Mouse (Mus musculus) stomach, embryonic 16.5 days (tissue): ENCODE measurements at regions not wholly inside any gene's neighbourhood (a gene's known extent, or its start where the extent isn't known, plus 50 kb on each side); places are given as distances from the start of the nearest gene placed in this dataset.
"Not testable (repeated sequence)": the region's sequence is repeated elsewhere in the genome, so short reads cannot be mapped to it uniquely, and the experiment has no call there.

ENCODE experiments used
- ATAC-seq: fragments of 200-750 bp; cut with Nextera tagmentation; 2 replicates; pipeline ENCODE4 v1.8.0; 2017; ENCODE audit warnings: moderate number of reproducible peaks, moderate TSS enrichment; ENCODE audit not compliant: insufficient read depth, low FRiP score
- H3K27ac ChIP-seq: fragments of 300-500 bp; sonication (generic); 2 replicates; pipeline ENCODE4 v1.5.1; 2014; ENCODE audit warnings: low read length
- H3K27me3 ChIP-seq: fragments of 300-500 bp; sonication (generic); 2 replicates; pipeline ENCODE4 v1.6.1; 2014; ENCODE audit warnings: low read length, control low read depth, mixed read lengths; ENCODE audit not compliant: control insufficient read depth, insufficient read depth
- H3K36me3 ChIP-seq: fragments of 300-500 bp; sonication (generic); 2 replicates; pipeline ENCODE4 v1.6.1; 2014; ENCODE audit warnings: low read length; ENCODE audit not compliant: control insufficient read depth, insufficient read depth
- H3K4me1 ChIP-seq: fragments of 300-500 bp; sonication (generic); 2 replicates; pipeline ENCODE4 v1.6.1; 2014; ENCODE audit warnings: low read length, control low read depth, mixed read lengths; ENCODE audit not compliant: control insufficient read depth, insufficient read depth
- H3K4me2 ChIP-seq: fragments of 300-500 bp; sonication (generic); 2 replicates; pipeline ENCODE4 v1.6.1; 2014; ENCODE audit warnings: low read depth, low read length, mixed read lengths
- H3K4me3 ChIP-seq: fragments of 300-500 bp; sonication (generic); replicated peaks from 2 replicates; pipeline ENCODE4 v1.5.1; 2014; ENCODE audit warnings: mild to moderate bottlenecking, low read length
- H3K9ac ChIP-seq: fragments of 300-500 bp; sonication (generic); 2 replicates; pipeline ENCODE4 v1.6.1; 2014; ENCODE audit warnings: low read length
- H3K9me3 ChIP-seq: fragments of 300-500 bp; sonication (generic); replicated peaks from 2 replicates; pipeline ENCODE4 v1.6.1; 2016; ENCODE audit warnings: low read length, control low read depth; ENCODE audit not compliant: control insufficient read depth
- WGBS: fragments of 180-500 bp; shearing (Covaris S2); extraction: QIAGEN DNeasy Blood & Tissue Kit; methylation state at CpG from one replicate; pipeline ENCODE4 v1.1.7; 2014; 5-methylcytosine and 5-hydroxymethylcytosine counted together

GRCm38 (mm10) chr13:103592371-103592770, 182.0 kb downstream of the Srek1 start:
- WGBS, result 87% methylated on average over 16 of the region's 16 CpGs
- H3K4me3 ChIP-seq, result no peak overlapping the region
- H3K9me3 ChIP-seq, result no peaks in the 10 kb centered on the region
- no peaks in the 10 kb centered on the region for H3K4me1 ChIP-seq
- no peaks in the 10 kb centered on the region for H3K36me3 ChIP-seq
- no peaks in the 10 kb centered on the region for H3K27me3 ChIP-seq
- no peak for ATAC-seq
- H3K4me2 ChIP-seq, result no peak overlapping the region
- no peak overlapping the region for H3K9ac ChIP-seq
- no peak overlapping the region for H3K27ac ChIP-seq

- Histone ChIP-seq H3K9ac (no peak overlapping the region), H3K9me3 (no peaks in the 10 kb centered on the region), H3K27ac (no peak overlapping the region), H3K36me3 (no peaks in the 10 kb centered on the region), H3K4me1 (no peaks in the 10 kb centered on the region), H3K27me3 (no peaks in the 10 kb centered on the region), H3K4me3 (no peak overlapping the region), H3K4me2 (no peak overlapping the region)
- 85% methylated on average over 6 of the region's 6 CpGs for WGBS
- no peak for ATAC-seq
Measured at GRCm38 (mm10) chr13:103591874-103592273, 182.5 kb downstream of the Srek1 start.

- not testable (repeated sequence) for H3K4me2 ChIP-seq, H3K27ac ChIP-seq, H3K4me1 ChIP-seq, H3K9me3 ChIP-seq, H3K9ac ChIP-seq, H3K4me3 ChIP-seq, H3K36me3 ChIP-seq, ATAC-seq, H3K27me3 ChIP-seq
- 62% methylated on average over 7 of the region's 7 CpGs for WGBS
Measured at GRCm38 (mm10) chr13:103591381-103591780, 183.0 kb downstream of the Srek1 start.

DNA sequence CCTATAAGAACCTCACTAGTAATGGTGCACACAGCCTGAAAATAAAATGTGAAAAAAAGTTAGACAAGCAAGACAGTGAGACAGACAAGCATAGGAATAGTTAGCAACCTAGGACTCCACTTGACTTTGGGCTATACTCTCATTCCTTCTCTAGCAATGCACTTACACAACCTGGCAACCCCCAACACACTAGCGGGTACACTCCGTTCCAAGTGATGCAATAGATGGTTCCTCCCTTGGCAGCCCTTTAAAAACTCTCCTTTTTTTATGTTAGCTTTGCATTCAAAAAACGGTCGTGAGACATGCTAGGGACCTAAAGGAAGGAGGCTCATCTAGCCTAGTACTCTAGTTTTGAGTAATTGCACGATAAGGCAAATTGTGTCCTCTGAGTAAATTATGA, 184.8 kb downstream of the Srek1 start:
- no peak overlapping the region for H3K4me2 ChIP-seq
- WGBS, result 80% methylated on average over 5 of the region's 5 CpGs
- H3K4me1 ChIP-seq, result no peaks in the 10 kb centered on the region
- no peak overlapping the region for H3K9ac ChIP-seq
- H3K9me3 ChIP-seq, result no peaks in the 10 kb centered on the region
- H3K27me3 ChIP-seq, result no peaks in the 10 kb centered on the region
- H3K36me3 ChIP-seq, result no peaks in the 10 kb centered on the region
- H3K27ac ChIP-seq, result no peak overlapping the region
- no peak overlapping the region for H3K4me3 ChIP-seq
- ATAC-seq, result no peak

- no peaks in the 10 kb centered on the region for H3K27me3 ChIP-seq
- H3K4me2 ChIP-seq, result no peak overlapping the region
- WGBS, result 38% methylated on average over 4 of the region's 4 CpGs
- no peak for ATAC-seq
- no peak overlapping the region for H3K4me3 ChIP-seq
- no peaks in the 10 kb centered on the region for H3K4me1 ChIP-seq
- H3K27ac ChIP-seq, result no peak overlapping the region
- H3K9ac ChIP-seq, result no peak overlapping the region
- no peaks in the 10 kb centered on the region for H3K9me3 ChIP-seq
- no peaks in the 10 kb centered on the region for H3K36me3 ChIP-seq
Measured at GRCm38 (mm10) chr13:103576856-103577255, 197.6 kb downstream of the Srek1 start.

DNA sequence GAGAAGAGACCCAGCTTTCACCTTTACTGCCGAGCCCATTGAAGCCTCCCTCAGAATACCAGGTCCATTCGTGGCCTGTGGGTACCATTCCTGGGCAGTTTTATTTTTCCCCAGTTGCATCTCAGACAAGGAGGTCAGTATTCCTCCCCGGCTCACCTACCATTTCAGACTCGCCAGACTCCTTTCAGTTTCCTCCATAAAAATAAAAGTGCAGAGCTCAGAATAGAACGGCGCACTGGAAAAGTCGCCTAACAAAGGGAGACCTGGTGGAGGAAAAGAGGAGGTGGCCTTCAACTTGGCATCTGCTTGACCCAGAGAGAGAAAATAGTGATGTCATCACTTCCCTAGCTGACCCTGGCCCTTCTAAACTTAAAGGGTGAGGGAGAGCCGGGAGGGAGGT, 209.7 kb downstream of the Srek1 start:
- H3K4me3 ChIP-seq, result no peak overlapping the region
- H3K27me3 ChIP-seq, result no peaks in the 10 kb centered on the region
- no peak overlapping the region for H3K27ac ChIP-seq
- H3K4me1 ChIP-seq, result no peaks in the 10 kb centered on the region; the same call in 1 of the 2 replicates
- WGBS, result 76% methylated on average over 8 of the region's 8 CpGs
- ATAC-seq, result peak; percentile 25; the same call in 1 of the 2 replicates
- no peaks in the 10 kb centered on the region for H3K36me3 ChIP-seq
- H3K9me3 ChIP-seq, result no peaks in the 10 kb centered on the region
- H3K9ac ChIP-seq, result no peak overlapping the region
- H3K4me2 ChIP-seq, result no peak overlapping the region

- no peaks in the 10 kb centered on the region for H3K9me3 ChIP-seq
- ATAC-seq, result no peak
- no peak overlapping the region for H3K4me3 ChIP-seq
- no peaks in the 10 kb centered on the region for H3K36me3 ChIP-seq
- no peaks in the 10 kb centered on the region for H3K27me3 ChIP-seq
- no peak overlapping the region for H3K4me2 ChIP-seq
- 83% methylated on average over 26 of the region's 26 CpGs for WGBS
- H3K4me1 ChIP-seq, result no peaks in the 10 kb centered on the region; the same call in 1 of the 2 replicates
- H3K27ac ChIP-seq, result no peak overlapping the region
- no peak overlapping the region for H3K9ac ChIP-seq
Measured at GRCm38 (mm10) chr13:103561795-103562705, 212.4 kb downstream of the Srek1 start.

DNA sequence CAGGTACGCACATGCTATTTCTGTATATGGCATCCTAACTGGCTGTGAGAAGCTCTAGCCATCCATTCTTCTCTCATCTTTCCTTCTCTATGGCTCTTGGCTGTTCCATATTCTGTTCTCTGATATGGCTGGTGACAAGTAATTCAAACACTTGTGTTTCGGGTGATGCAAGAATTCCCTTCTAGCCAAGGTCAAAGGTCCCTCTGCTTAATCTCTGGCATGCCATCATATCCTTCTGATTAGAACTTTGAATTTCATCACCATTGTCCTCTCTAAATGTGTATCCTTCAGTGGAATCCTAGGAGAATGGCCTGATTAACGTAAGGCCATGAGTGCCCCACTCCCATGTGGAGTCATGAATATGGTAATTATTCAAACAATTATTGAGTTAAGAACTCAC, 215.5 kb downstream of the Srek1 start:
- no peak overlapping the region for H3K4me2 ChIP-seq
- H3K9me3 ChIP-seq, result no peaks in the 10 kb centered on the region
- no peaks in the 10 kb centered on the region for H3K36me3 ChIP-seq
- no peak for ATAC-seq
- no peak overlapping the region for H3K4me3 ChIP-seq
- H3K27me3 ChIP-seq, result no peaks in the 10 kb centered on the region
- 76% methylated on average over 3 of the region's 3 CpGs for WGBS
- no peak overlapping the region for H3K27ac ChIP-seq
- no peaks in the 10 kb centered on the region; the same call in 1 of the 2 replicates for H3K4me1 ChIP-seq
- no peak overlapping the region for H3K9ac ChIP-seq

GRCm38 (mm10) chr13:103539577-103539976, 205.3 kb upstream of the Mast4 start:
- H3K4me1 ChIP-seq, result 0 out of 2 replicates have a peak, but pooled peaks cover 3% of the 10 kb centered on the region
- H3K4me2 ChIP-seq, result no peak overlapping the region
- no peaks in the 10 kb centered on the region for H3K27me3 ChIP-seq
- peak; percentile 40; the same call in 1 of the 2 replicates for ATAC-seq
- H3K36me3 ChIP-seq, result no peaks in the 10 kb centered on the region
- no peak overlapping the region for H3K4me3 ChIP-seq
- no peaks in the 10 kb centered on the region for H3K9me3 ChIP-seq
- no peak overlapping the region for H3K9ac ChIP-seq
- 51% methylated on average over 10 of the region's 10 CpGs for WGBS
- H3K27ac ChIP-seq, result no peak overlapping the region
